Mouse (Mus musculus) bone marrow, adult 2 months (tissue): ENCODE data around the gene 2900026A02Rik. TPM values are rescaled to one million over a fixed set of nuclear protein-coding genes. Genes with fewer than 3 reads are reported as not detected.

Experiments
- H3K27ac ChIP-seq: fragments of 200-500 bp; 2 replicates; pipeline ENCODE4 v1.5.1; 2012; ENCODE audit warnings: low read depth, mild to moderate bottlenecking, control low read depth, inconsistent platforms, low read length; ENCODE audit not compliant: control insufficient read depth, poor library complexity, insufficient read depth
- H3K4me1 ChIP-seq: fragments of 200-500 bp; 2 replicates; pipeline ENCODE4 v1.6.1; 2011; ENCODE audit warnings: low read length; ENCODE audit not compliant: control insufficient read depth, insufficient read depth
- H3K4me3 ChIP-seq: fragments of 200-500 bp; replicated peaks from 2 replicates; pipeline ENCODE3; 2011; ENCODE audit warnings: mild to moderate bottlenecking, low read depth, low read length, control low read depth; ENCODE audit not compliant: control insufficient read depth
- CTCF ChIP-seq: fragments of 200-500 bp; IDR thresholded peaks from 2 replicates; pipeline ENCODE4 v1.5.1; 2011; ENCODE audit warnings: low read length, control low read depth; ENCODE audit not compliant: control insufficient read depth, insufficient read depth
- POLR2A ChIP-seq: fragments of 200-500 bp; IDR thresholded peaks from 2 replicates; pipeline ENCODE4 v1.6.1; 2011; ENCODE audit warnings: low read depth, mild to moderate bottlenecking, control low read depth, low read length, borderline replicate concordance; ENCODE audit not compliant: control insufficient read depth
- WGBS: fragments of 180-500 bp; shearing (Covaris S2); methylation state at CpG from one replicate; pipeline ENCODE4 v1.1.7; 2018; 5-methylcytosine and 5-hydroxymethylcytosine counted together
- polyA plus RNA-seq: library from polyadenylated mRNA; stranded (reverse); fragments of >200 nt; gene quantifications from 2 replicates; pipeline ENCODE4 v1.2.4, GENCODE M21; 2011; ENCODE audit warnings: low replicate concordance; ENCODE audit not compliant: missing spikeins, insufficient read depth, insufficient read length

Gene 2900026A02Rik
- polyA plus RNA-seq, 1 experiment, result 4.1 TPM

GRCm38 (mm10) chr5:113216328-113216960 is 4.6 kb downstream of the 2900026A02Rik start:
- no peak overlapping the region for H3K27ac ChIP-seq
- 73% methylated on average over 14 of the region's 14 CpGs for WGBS
- no peak for TF ChIP-seq CTCF
- no peak for TF ChIP-seq POLR2A
- no peak overlapping the region for H3K4me3 ChIP-seq
- H3K4me1 ChIP-seq, result no peaks in the 10 kb centered on the region

DNA sequence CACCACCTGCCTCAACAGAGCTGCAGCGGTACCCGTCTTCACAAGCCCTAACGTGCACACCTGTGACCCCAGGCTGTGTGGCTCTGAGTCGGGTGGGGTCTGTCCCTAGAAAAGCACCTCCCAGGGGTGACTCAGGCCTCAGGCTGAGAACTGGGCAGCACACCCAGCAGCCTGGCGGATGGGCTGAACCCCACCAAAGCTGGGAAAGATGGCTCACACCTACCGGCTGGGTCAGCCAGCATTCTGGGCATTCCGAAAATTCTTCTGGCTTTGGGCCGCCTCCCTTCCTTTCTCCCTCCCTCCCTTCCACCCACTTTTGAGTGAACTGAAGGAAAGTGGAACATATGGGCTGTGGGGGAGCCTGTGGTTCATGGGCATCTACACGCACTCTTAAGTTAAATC is 5.4 kb downstream of the 2900026A02Rik start:
- TF ChIP-seq CTCF, result no peak
- TF ChIP-seq POLR2A, result no peak
- no peaks in the 10 kb centered on the region for H3K4me1 ChIP-seq
- WGBS, result 90% methylated on average over 9 of the region's 9 CpGs
- H3K4me3 ChIP-seq, result no peak overlapping the region
- no peak overlapping the region for H3K27ac ChIP-seq

- TF ChIP-seq POLR2A, result no peak
- TF ChIP-seq CTCF, result no peak
- H3K4me1 ChIP-seq, result no peaks in the 10 kb centered on the region
- no peak overlapping the region for H3K27ac ChIP-seq
- no peak overlapping the region for H3K4me3 ChIP-seq
- WGBS, result 38% methylated on average over 11 of the region's 11 CpGs
These were observed 6.6 kb downstream of the 2900026A02Rik start for GRCm38 (mm10) chr5:113214455-113214854.

DNA sequence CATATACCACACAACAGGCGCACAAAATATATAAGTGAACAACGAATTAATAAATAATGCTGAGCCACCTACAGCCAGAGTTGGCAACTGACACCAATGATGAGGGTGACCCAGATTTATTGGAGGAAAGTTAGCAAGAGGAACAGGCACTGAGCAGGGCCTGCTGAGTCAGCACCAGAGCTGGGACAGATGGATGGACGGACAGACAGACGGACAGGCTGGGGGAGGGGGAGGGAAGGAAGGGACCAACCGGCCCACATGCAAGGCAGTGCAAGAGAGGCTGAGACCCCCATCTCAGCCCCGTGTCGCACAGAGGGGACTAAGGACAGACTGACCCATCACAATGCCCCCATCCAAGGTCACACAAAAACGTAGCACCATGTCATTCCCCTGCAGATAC is 7.0 kb downstream of the 2900026A02Rik start:
- TF ChIP-seq CTCF, result no peak
- TF ChIP-seq POLR2A, result no peak
- H3K4me3 ChIP-seq, result no peak overlapping the region
- WGBS, result 70% methylated on average over 8 of the region's 8 CpGs
- H3K4me1 ChIP-seq, result no peaks in the 10 kb centered on the region
- no peak overlapping the region for H3K27ac ChIP-seq

GRCm38 (mm10) chr5:113212156-113212835 is 8.7 kb downstream of the 2900026A02Rik start:
- no peak for TF ChIP-seq CTCF
- no peak for TF ChIP-seq POLR2A
- 75% methylated on average over 10 of the region's 10 CpGs for WGBS
- Histone ChIP-seq H3K4me3 (no peak overlapping the region), H3K27ac (no peak overlapping the region), H3K4me1 (no peaks in the 10 kb centered on the region)

DNA sequence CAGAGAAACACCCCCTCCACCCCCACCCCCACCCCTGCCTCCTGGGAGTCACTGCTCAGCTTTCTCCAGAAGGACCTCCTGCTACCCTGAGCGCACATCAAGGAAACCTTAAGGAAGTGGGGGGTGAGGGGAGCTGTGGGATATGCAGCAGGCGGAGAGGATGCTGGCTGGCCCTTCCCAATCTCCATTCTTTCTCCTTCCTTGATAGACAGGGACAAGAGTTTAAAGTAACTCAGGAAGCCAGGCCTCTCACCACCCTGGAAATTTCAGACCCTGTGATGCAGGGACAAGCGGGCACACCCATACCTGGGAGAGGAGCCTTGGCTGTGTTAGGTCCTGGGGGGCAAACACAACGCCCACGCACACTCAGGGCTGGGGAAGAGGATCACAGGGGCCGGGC is 10.7 kb downstream of the 2900026A02Rik start:
- Histone ChIP-seq H3K27ac (no peak overlapping the region), H3K4me1 (no peaks in the 10 kb centered on the region; the same call in 1 of the 2 replicates), H3K4me3 (no peak overlapping the region)
- WGBS, result 74% methylated on average over 6 of the region's 6 CpGs
- TF ChIP-seq POLR2A, result no peak
- no peak for TF ChIP-seq CTCF

GRCm38 (mm10) chr5:113209898-113210297 is 11.1 kb downstream of the 2900026A02Rik start:
- Histone ChIP-seq H3K4me1 (no peaks in the 10 kb centered on the region; the same call in 1 of the 2 replicates), H3K27ac (no peak overlapping the region), H3K4me3 (no peak overlapping the region)
- WGBS, result 35% methylated on average over 13 of the region's 13 CpGs
- TF ChIP-seq POLR2A (no peak), CTCF (no peak)

DNA sequence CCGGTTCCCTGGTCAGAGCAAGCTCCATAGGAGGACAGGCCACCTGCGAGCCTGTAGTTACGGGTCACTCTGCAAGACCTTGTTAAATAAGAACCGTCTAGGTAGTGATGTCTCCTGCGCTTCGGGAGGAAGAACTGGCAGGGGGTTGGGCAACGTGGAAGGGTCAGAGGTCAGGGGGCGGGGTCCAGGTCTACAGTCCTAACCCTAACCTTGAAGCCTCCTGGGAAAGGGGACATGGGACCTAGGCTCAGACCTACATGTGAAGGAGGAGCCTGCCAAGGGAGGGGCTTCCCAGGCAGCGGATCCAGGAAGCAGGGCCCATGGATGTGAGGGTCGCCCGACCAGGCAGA is 11.7 kb downstream of the 2900026A02Rik start:
- Histone ChIP-seq H3K27ac (no peak overlapping the region), H3K4me1 (no peaks in the 10 kb centered on the region; the same call in 1 of the 2 replicates), H3K4me3 (no peak overlapping the region)
- TF ChIP-seq CTCF (no peak), POLR2A (no peak)
- 73% methylated on average over 11 of the region's 11 CpGs for WGBS
